Mouse (Mus musculus) midbrain, embryonic 15.5 days (tissue): ENCODE measurements around the gene Tmem106c. TPM values are rescaled to one million over a fixed set of nuclear protein-coding genes. Genes with fewer than 3 reads are reported as not detected.

Experiments used
- ATAC-seq: fragments of 200-750 bp; cut with Nextera tagmentation; replicated peaks from 2 replicates; pipeline ENCODE4 v1.8.0; 2017; ENCODE audit warnings: moderate TSS enrichment
- H3K27ac ChIP-seq: fragments of 300-500 bp; sonication (generic); 2 replicates; pipeline ENCODE4 v1.5.1; 2015; ENCODE audit warnings: mild to moderate bottlenecking, inconsistent platforms
- H3K27me3 ChIP-seq: fragments of 300-500 bp; sonication (generic); replicated peaks from 2 replicates; pipeline ENCODE4 v1.6.1; 2015; ENCODE audit warnings: inconsistent platforms
- H3K36me3 ChIP-seq: fragments of 300-500 bp; sonication (generic); replicated peaks from 2 replicates; pipeline ENCODE4 v1.6.1; 2015; ENCODE audit warnings: inconsistent platforms
- H3K4me1 ChIP-seq: fragments of 300-500 bp; sonication (generic); 2 replicates; pipeline ENCODE4 v1.6.1; 2015; ENCODE audit warnings: inconsistent platforms
- H3K4me2 ChIP-seq: fragments of 300-500 bp; sonication (generic); 2 replicates; pipeline ENCODE4 v1.6.1; 2015; ENCODE audit warnings: inconsistent platforms, mild to moderate bottlenecking, moderate library complexity
- H3K4me3 ChIP-seq: fragments of 300-500 bp; sonication (generic); 2 replicates; pipeline ENCODE4 v1.5.1; 2015; ENCODE audit warnings: mild to moderate bottlenecking, inconsistent platforms
- H3K9ac ChIP-seq: fragments of 300-500 bp; sonication (generic); 2 replicates; pipeline ENCODE4 v1.6.1; 2015; ENCODE audit warnings: mild to moderate bottlenecking, inconsistent platforms
- H3K9me3 ChIP-seq: fragments of 300-500 bp; sonication (generic); 2 replicates; pipeline ENCODE4 v1.6.1; 2016; ENCODE audit warnings: inconsistent platforms
- WGBS: fragments of 180-500 bp; shearing (Covaris S2); methylation state at CpG from one replicate; pipeline ENCODE4 v1.1.7; 2015; ENCODE audit warnings: mixed read lengths; 5-methylcytosine and 5-hydroxymethylcytosine counted together
- polyA plus RNA-seq: library from polyadenylated mRNA; unstranded; fragments of >200 nt; fragmentation: Nextera tagmentation; extraction: Ambion mirVana; gene quantifications from 2 replicates; pipeline ENCODE4 v1.2.1, GENCODE M21; 2015

Gene Tmem106c
- 56.2 and 58.9 TPM in 2 replicates for polyA plus RNA-seq

DNA sequence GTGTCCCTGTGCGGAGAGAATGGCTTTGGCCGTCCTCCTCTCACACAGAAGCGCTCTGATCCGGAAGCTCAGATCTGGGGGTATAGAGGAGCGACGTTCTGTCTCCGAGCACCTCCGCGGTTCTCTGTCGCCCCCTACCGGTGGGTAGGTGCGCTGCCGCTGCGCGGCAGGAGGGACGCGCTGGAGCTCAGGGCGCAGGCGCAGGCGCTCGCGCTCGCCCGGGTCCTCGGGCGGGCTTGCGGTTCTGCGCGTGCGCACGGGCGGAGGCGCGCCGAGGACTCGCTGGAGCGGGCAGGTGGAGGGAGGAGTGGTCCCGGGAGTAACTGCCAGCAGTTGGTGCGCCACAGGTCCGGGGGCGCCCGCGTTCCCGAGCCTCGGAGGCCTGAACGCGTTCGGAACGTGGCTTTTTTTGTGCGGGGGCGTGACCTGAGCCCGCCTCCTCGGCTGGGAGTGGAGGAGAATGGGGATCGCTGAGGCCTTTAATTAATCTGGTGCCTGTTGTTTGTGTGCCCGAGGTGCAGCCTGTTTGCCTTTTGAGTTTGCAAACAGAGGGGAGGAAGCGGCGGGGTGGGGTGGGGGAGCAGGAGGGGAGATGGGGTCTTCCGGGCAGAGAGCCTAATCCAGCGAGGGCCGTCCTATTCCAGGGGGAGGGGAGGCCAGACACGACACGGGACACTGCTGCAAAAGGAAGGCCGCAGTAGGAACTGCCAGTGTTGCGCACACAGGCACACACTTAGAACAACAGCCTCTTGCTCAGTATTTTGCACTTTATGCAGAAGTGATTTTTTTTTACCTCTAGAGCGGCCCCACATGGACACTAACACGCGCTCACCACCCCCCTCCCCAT is at the start of gene Tmem106c:
TSS of gene Tmem106c (plus strand) at position 212 of the 847 bp plus-strand sequence.
- peak within 1 kb of the TSS; percentile 75 for H3K4me3 ChIP-seq
- under 1% methylated on average over 67 of the region's 67 CpGs for WGBS
- H3K4me2 ChIP-seq, result peak within 1 kb of the TSS; percentile 89

GRCm38 (mm10) chr15:97914331-97914747 is 49.7 kb upstream of the Tmem106c start:
- peaks cover 4% of the 10 kb centered on the region; the same call in 1 of the 2 replicates for H3K27me3 ChIP-seq
- H3K9me3 ChIP-seq, result no peaks in the 10 kb centered on the region
- ATAC-seq, result no peak
- no peak overlapping the region for H3K9ac ChIP-seq
- no peak overlapping the region for H3K4me3 ChIP-seq
- WGBS, result 9% methylated on average over 9 of the region's 9 CpGs
- no peak overlapping the region for H3K27ac ChIP-seq
- no peak overlapping the region for H3K4me2 ChIP-seq
- H3K36me3 ChIP-seq, result no peaks in the 10 kb centered on the region
- H3K4me1 ChIP-seq, result peaks cover 6% of the 10 kb centered on the region

More for the DNA sequence above, at the start of gene Tmem106c:
- ATAC-seq, result peak; percentile 94
- Histone ChIP-seq H3K27me3 (no peaks in the 10 kb centered on the region), H3K27ac (peak within 1 kb of the TSS; percentile 88), H3K9ac (peak within 1 kb of the TSS; percentile 75), H3K36me3 (no peaks in the 10 kb centered on the region), H3K4me1 (peaks cover 18% of the 10 kb centered on the region), H3K9me3 (no peaks in the 10 kb centered on the region)

DNA sequence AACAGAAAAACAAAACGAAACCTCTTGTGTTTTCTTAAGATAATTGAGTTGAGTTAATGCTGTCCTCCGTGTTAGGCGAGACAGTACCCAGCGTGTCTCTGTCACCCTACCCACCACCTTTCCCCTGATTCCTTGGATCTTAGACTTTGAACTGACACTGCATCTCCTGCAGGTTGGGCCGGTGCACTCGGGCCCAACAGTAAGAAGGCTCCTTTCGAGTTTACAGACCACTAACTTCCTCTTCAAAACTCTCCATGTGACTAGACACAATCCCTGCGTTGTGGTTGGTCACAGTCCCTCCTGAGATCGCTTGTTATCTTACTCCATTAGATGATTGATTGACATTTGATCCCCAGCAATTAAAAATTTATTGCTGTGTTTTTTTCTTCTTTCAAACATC is 46.0 kb upstream of the Tmem106c start:
- WGBS, result 85% methylated on average over 9 of the region's 9 CpGs
- no peak overlapping the region for H3K27ac ChIP-seq
- ATAC-seq, result no peak

DNA sequence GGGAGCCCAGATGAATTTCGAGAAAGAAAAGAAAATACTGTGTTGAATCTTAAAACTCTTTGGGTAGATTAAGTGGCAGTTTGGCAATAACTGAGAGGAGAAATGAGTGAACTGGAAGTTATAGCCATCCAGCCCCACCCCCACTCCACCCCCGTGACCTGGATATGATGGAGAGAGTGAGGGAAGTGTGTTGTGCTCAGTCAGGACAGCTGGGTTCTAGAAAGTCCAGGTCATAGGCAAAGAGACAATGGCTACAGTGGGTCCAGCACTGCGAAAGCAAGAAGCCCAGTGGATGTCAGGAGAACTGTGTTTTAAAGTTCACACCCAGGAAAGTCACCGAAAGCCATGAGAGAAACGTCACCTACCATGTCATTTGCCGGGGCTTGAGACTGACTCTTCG is 44.8 kb upstream of the Tmem106c start:
- Histone ChIP-seq H3K4me1 (peaks cover 4% of the 10 kb centered on the region), H3K27ac (no peak overlapping the region), H3K9ac (no peak overlapping the region), H3K4me2 (no peak overlapping the region), H3K36me3 (no peaks in the 10 kb centered on the region), H3K4me3 (no peak overlapping the region), H3K27me3 (no peaks in the 10 kb centered on the region), H3K9me3 (no peaks in the 10 kb centered on the region)
- ATAC-seq, result no peak
- 87% methylated on average over 7 of the region's 7 CpGs for WGBS

More for the DNA sequence above, 46.0 kb upstream of the Tmem106c start:
- H3K36me3 ChIP-seq, result no peaks in the 10 kb centered on the region
- peaks cover 6% of the 10 kb centered on the region for H3K4me1 ChIP-seq
- no peak overlapping the region for H3K4me2 ChIP-seq
- no peak overlapping the region for H3K9ac ChIP-seq
- H3K4me3 ChIP-seq, result no peak overlapping the region
- H3K9me3 ChIP-seq, result no peaks in the 10 kb centered on the region
- H3K27me3 ChIP-seq, result no peaks in the 10 kb centered on the region

GRCm38 (mm10) chr15:97920306-97920705 is 43.7 kb upstream of the Tmem106c start:
- H3K27me3 ChIP-seq, result no peaks in the 10 kb centered on the region
- ATAC-seq, result no peak
- H3K9ac ChIP-seq, result no peak overlapping the region
- no peak overlapping the region for H3K4me3 ChIP-seq
- no peaks in the 10 kb centered on the region for H3K4me1 ChIP-seq
- H3K4me2 ChIP-seq, result no peak overlapping the region
- no peak overlapping the region for H3K27ac ChIP-seq
- no peaks in the 10 kb centered on the region for H3K9me3 ChIP-seq
- H3K36me3 ChIP-seq, result no peaks in the 10 kb centered on the region
- 71% methylated on average over 5 of the region's 5 CpGs for WGBS

DNA sequence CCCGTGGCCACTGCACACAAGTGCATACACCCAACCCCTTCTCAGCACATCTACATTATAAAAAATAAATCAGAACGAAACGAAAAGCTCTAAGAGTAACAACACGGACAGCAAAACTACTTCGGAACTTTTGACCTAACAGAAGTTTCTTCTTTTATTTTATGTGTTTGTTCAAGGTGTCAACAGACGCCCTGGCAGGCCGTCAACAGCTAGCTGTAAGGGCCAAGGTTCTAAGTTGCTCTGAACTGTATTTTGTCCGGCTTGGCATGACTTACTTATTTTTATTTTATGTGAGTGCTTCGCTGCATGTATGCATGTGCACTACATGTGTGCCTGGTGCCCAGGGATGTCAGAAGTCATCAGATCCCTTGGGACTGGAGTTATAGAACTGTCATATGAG is 42.2 kb upstream of the Tmem106c start:
- H3K9ac ChIP-seq, result no peak overlapping the region
- H3K27ac ChIP-seq, result no peak overlapping the region
- H3K4me3 ChIP-seq, result no peak overlapping the region
- H3K9me3 ChIP-seq, result no peaks in the 10 kb centered on the region
- WGBS, result 92% methylated on average over 9 of the region's 9 CpGs
- no peak overlapping the region for H3K4me2 ChIP-seq
- no peak for ATAC-seq
- H3K4me1 ChIP-seq, result no peaks in the 10 kb centered on the region
- no peaks in the 10 kb centered on the region for H3K27me3 ChIP-seq
- H3K36me3 ChIP-seq, result no peaks in the 10 kb centered on the region

DNA sequence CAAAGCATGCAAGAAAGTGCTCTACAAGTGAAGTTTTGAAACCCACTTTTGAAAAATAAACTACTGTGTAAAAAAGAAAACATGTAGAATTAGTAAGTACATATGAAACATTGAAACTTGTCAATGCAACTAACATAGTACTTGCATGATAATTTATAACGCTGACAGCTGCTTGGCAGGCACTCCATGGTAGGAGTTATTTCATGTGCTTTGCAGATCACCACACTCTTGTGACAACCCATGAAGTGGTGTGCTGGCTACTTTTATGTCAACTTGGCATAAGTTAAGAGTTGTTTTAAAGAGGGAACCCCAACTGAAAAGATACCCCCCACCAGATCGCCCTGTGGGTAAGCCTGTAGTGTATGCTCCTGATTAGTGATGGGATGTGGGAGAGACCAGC is 41.6 kb upstream of the Tmem106c start:
- Histone ChIP-seq H3K27me3 (no peaks in the 10 kb centered on the region), H3K9me3 (no peaks in the 10 kb centered on the region), H3K4me1 (no peaks in the 10 kb centered on the region), H3K9ac (no peak overlapping the region), H3K36me3 (no peaks in the 10 kb centered on the region), H3K4me3 (no peak overlapping the region), H3K27ac (no peak overlapping the region), H3K4me2 (no peak overlapping the region)
- 89% methylated on average over 2 of the region's 2 CpGs for WGBS
- no peak for ATAC-seq

GRCm38 (mm10) chr15:97927018-97927417 is 37.0 kb upstream of the Tmem106c start:
- Histone ChIP-seq H3K4me2 (no peak overlapping the region), H3K4me1 (no peaks in the 10 kb centered on the region), H3K9me3 (no peaks in the 10 kb centered on the region), H3K4me3 (no peak overlapping the region), H3K27me3 (no peaks in the 10 kb centered on the region), H3K9ac (no peak overlapping the region), H3K36me3 (no peaks in the 10 kb centered on the region), H3K27ac (no peak overlapping the region)
- 70% methylated on average over 4 of the region's 4 CpGs for WGBS
- ATAC-seq, result no peak

DNA sequence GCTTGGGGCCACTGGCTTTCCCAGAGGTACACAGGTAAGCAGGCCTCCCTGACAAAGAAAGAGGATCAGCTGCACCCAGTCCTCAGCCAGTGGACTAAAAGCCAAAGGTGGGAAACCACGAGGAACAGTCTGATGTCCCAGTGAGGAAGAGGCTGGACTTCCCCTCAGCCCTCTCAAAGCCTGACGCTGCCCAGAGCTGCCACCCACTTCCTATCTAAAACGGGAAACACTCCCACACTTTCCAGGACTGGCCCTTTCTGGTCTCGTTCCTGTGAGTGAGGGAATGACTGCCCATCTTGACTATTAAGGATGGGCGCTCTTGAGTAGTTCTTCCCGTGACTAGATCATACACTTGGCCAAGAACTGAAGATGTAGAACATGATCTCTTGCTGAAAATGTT is 36.2 kb upstream of the Tmem106c start:
- H3K4me1 ChIP-seq, result no peaks in the 10 kb centered on the region
- no peak for ATAC-seq
- no peak overlapping the region for H3K9ac ChIP-seq
- no peaks in the 10 kb centered on the region for H3K27me3 ChIP-seq
- no peaks in the 10 kb centered on the region for H3K36me3 ChIP-seq
- no peak overlapping the region for H3K27ac ChIP-seq
- WGBS, result 84% methylated on average over 6 of the region's 6 CpGs
- H3K9me3 ChIP-seq, result no peaks in the 10 kb centered on the region
- H3K4me3 ChIP-seq, result no peak overlapping the region
- no peak overlapping the region for H3K4me2 ChIP-seq

DNA sequence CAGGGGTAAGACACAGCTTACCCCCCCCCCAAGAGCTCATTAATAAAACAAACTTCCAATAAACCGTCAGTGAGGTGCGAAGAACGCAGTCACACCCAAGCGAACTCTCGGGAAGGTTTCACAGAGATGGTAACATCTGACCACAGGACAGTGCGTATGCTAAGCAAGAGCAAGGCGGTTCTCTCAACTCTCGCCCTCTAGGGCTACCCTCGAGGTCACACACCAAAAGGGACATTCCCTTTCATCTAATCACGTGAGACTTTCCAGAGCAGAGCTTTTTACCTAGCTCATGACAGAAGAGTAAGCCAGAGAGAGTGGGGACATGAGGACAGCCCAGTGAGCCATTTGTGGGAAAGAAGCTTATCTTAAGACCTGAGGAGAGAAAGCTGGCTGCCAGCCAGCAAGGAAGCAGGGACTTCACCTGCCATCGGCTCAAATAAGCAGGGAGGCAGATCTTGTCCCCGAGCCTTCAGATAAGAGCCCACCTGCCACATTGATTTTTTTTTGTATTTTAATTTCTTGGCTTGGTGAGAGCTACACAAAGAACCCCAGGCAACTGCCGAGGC is 34.7 kb upstream of the Tmem106c start:
- H3K4me3 ChIP-seq, result no peak overlapping the region
- H3K9ac ChIP-seq, result no peak overlapping the region
- H3K4me1 ChIP-seq, result no peaks in the 10 kb centered on the region
- no peak overlapping the region for H3K27ac ChIP-seq
- H3K27me3 ChIP-seq, result no peaks in the 10 kb centered on the region
- WGBS, result 61% methylated on average over 13 of the region's 13 CpGs
- H3K4me2 ChIP-seq, result no peak overlapping the region
- H3K36me3 ChIP-seq, result no peaks in the 10 kb centered on the region
- no peaks in the 10 kb centered on the region for H3K9me3 ChIP-seq
- no peak for ATAC-seq

GRCm38 (mm10) chr15:97932441-97932840 is 31.6 kb upstream of the Tmem106c start:
- no peaks in the 10 kb centered on the region for H3K9me3 ChIP-seq
- H3K27me3 ChIP-seq, result no peaks in the 10 kb centered on the region
- no peak overlapping the region for H3K4me2 ChIP-seq
- H3K9ac ChIP-seq, result no peak overlapping the region
- H3K4me1 ChIP-seq, result no peaks in the 10 kb centered on the region
- H3K36me3 ChIP-seq, result no peaks in the 10 kb centered on the region
- H3K27ac ChIP-seq, result no peak overlapping the region
- 89% methylated on average over 12 of the region's 12 CpGs for WGBS
- no peak overlapping the region for H3K4me3 ChIP-seq
- no peak for ATAC-seq

DNA sequence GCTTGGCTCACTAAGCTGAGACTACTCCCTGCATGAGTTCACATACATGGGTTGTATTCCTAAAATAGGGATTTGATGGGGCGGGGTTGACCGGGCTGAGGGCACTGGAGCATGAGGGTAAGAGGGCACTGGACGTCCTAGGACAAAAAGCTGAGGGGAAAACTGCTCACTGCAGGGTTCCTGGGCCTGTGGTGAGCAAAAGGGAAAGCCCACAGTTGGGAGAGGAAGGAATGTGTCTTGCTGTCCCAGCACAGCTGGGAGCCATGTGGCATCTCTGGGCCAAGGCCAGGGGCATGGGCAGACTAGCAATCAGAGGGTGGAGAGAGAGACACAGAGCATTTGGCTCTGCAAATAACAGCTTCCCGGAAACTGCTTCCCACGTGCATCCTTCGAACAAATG is 25.4 kb upstream of the Tmem106c start:
- H3K27me3 ChIP-seq, result no peaks in the 10 kb centered on the region
- H3K36me3 ChIP-seq, result no peaks in the 10 kb centered on the region
- H3K4me2 ChIP-seq, result no peak overlapping the region
- H3K27ac ChIP-seq, result no peak overlapping the region
- H3K9me3 ChIP-seq, result no peaks in the 10 kb centered on the region
- ATAC-seq, result no peak
- WGBS, result 37% methylated on average over 6 of the region's 6 CpGs
- H3K9ac ChIP-seq, result no peak overlapping the region
- H3K4me3 ChIP-seq, result no peak overlapping the region
- H3K4me1 ChIP-seq, result no peaks in the 10 kb centered on the region

DNA sequence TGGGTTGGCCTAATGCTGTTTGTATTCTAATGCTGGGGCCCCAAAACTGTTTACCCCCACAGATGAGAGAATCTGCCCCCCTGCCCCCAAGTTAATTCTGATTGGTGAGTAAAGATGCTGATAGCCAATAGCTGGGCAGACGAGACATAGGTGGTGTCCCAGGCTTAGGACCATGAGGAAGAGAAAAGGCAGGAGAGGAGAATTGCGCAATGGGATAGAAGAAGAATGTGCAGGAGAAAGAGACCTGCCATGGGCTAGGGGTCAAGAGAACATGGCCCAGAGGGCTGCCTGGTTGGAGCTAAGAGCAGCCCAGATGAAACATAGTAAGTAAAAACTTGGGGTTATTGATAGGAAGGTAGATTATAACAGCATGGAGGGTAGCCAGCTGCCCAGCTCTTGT is 23.9 kb upstream of the Tmem106c start:
- Histone ChIP-seq H3K4me3 (no peak overlapping the region), H3K27ac (no peak overlapping the region), H3K9me3 (no peaks in the 10 kb centered on the region), H3K36me3 (no peaks in the 10 kb centered on the region), H3K4me2 (no peak overlapping the region), H3K4me1 (no peaks in the 10 kb centered on the region), H3K9ac (no peak overlapping the region), H3K27me3 (no peaks in the 10 kb centered on the region)
- ATAC-seq, result no peak
- WGBS, result 97% methylated on average over 2 of the region's 2 CpGs
